Mouse (Mus musculus) adipocyte (in vitro differentiated cells): Measurements from ENCODE around the gene Ccr9.

Source experiments
- DNase-seq: peaks from one replicate; pipeline ENCODE4 v3.0.0-alpha.2; 2016; ENCODE audit warnings: low spot score

Ccr9 gene

GRCm38 (mm10) chr9:123802896-123803295 is 124.7 kb downstream of the Ccr9 start:
- no peak for DNase-seq

GRCm38 (mm10) chr9:123805241-123805640 is 127.0 kb downstream of the Ccr9 start:
- DNase-seq: no peak

- no peak for DNase-seq
Observed at GRCm38 (mm10) chr9:123806267-123806666, 128.0 kb downstream of the Ccr9 start, which contains the start of gene Cxcr6. Gene Cxcr6, plus strand, starts transcription at chr9:123806475.

- no peak for DNase-seq
Observed at GRCm38 (mm10) chr9:123808583-123808982, 130.3 kb downstream of the Ccr9 start.

GRCm38 (mm10) chr9:123811831-123812230 is 133.6 kb downstream of the Ccr9 start:
- DNase-seq: no peak

- DNase-seq: no peak
Observed at GRCm38 (mm10) chr9:123814326-123814725, 136.1 kb downstream of the Ccr9 start.

- DNase-seq: no peak
Observed at GRCm38 (mm10) chr9:123814821-123815220, 136.6 kb downstream of the Ccr9 start.

GRCm38 (mm10) chr9:123815444-123815843 is 137.2 kb downstream of the Ccr9 start:
- no peak for DNase-seq

GRCm38 (mm10) chr9:123815996-123816395 is 137.8 kb downstream of the Ccr9 start:
- DNase-seq: no peak

- no peak for DNase-seq
Observed at GRCm38 (mm10) chr9:123818601-123819000, 140.4 kb downstream of the Ccr9 start.

GRCm38 (mm10) chr9:123826631-123827030 is 148.4 kb downstream of the Ccr9 start:
- DNase-seq: no peak

- DNase-seq: no peak
Observed at GRCm38 (mm10) chr9:123828916-123829315, 150.7 kb downstream of the Ccr9 start.
